Mouse (Mus musculus): ENCODE results near the gene Gsdmc3. TPM values are rescaled to one million over a fixed set of nuclear protein-coding genes. Genes with fewer than 3 reads are reported as not detected.
"Not testable (repeated sequence)": the region's sequence is repeated elsewhere in the genome, so short reads cannot be mapped to it uniquely, and the experiment has no call there.

Gsdmc3 gene
- 127 and 213 TPM in 2 replicates for polyA plus RNA-seq (2012; rRNA removed)

DNA sequence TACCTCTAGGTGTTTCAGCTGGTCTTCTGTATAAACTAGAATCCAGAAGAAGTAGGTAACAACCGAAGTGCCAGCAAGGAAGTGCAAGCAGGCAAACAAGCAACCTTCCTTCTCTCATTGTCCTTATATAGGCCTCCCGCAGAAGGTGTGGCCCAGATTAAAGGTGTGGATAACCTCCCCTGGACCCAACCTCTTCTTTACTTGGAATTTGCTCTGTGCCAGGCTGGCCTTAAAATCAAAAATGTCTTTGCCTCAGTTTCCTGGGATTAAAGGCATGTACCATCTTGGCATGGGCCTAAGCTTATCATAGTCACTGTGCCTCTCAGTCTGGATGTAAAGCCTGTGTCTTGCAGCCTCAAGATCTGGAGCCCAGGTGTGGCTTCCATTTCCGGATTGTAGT is at the start of gene Gsdmc3:
TSS of gene Gsdmc3 (minus strand) at position 101 of the 400 bp plus-strand sequence.
- DNase-seq (ENCODE audit: low spot score): not testable (repeated sequence)

DNA sequence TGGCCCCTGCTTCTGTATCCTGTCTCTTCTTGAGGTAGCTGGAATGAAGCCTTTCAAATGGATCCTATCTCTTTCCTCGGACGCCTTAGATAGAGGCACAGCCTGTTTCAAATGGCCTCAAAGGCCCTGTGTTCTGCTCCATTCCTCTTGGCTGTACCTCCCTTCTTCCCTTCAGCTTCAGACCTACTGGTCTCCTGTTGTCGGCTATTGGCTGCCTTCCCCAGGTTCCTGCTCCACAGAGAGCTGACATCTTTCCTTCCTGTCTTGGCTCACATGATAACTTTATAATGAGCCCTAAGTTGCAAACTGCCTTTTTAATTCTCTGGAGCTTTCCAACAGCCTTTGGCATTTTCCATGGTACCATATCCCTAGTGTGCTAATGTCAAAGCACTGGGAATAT is 47.8 kb upstream of the Gsdmc3 start:
- DNase-seq (ENCODE audit: low spot score): no peak

DNA sequence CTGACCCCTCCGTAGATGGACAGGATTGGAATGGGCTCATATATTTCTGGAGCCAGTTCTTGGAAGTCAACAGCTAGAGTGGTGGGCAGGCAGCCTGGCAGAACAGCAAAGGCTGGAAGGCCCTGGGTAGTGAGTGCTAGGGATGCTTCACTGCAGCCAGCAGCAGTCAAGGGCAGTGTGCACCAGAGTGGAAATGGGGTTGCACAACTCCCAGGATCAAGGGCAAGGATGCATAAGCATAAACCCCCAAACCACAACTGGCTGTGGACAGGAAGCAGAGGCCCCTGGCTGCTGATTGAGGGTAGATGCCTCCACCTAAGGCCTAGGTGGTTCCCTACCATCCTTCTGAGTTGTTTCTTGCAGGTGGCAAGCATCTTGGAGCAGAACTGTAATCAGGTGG is 46.1 kb upstream of the Gsdmc3 start:
- no peak for DNase-seq (ENCODE audit: low spot score)

DNA sequence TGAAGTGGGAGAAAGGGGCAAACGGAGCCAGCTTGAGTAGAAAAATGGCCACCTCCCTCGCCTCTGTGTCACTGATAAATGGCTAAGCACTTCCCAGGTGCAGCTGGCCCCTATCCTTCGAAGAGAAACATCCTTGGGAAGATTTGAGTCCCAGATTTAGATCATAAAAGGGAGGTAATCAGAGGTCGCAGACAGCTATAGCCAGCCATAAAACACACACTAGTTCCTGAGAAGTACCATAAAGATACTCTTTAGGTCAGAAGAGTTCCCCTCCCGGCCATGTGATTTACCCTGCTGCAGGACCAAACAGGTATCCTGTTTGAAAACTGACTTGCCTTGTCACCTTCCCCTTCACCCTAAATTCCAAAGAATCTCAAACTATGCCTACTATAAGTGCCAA is 43.3 kb upstream of the Gsdmc3 start:
- DNase-seq (ENCODE audit: low spot score): not testable (repeated sequence)

DNA sequence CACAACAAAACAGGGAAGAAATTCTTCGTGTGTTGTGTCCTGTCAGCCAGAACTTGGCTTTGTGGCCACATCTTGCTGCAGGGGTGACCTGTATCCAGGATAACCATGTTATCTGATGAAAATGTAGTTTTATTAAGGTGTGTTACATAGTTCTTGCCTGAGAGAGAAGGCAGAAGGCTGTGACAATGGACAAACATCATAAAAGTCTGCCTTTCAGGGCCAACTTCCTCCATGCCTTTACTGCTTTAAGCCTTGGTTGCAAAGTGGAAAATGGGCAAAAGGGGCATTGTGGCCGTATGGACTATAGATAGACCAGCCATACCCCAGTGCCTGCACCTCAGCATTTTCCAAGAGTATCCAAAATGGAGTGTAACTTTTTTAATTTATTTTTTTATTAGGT is 41.4 kb upstream of the Gsdmc3 start:
- DNase-seq (ENCODE audit: low spot score): not testable (repeated sequence)

DNA sequence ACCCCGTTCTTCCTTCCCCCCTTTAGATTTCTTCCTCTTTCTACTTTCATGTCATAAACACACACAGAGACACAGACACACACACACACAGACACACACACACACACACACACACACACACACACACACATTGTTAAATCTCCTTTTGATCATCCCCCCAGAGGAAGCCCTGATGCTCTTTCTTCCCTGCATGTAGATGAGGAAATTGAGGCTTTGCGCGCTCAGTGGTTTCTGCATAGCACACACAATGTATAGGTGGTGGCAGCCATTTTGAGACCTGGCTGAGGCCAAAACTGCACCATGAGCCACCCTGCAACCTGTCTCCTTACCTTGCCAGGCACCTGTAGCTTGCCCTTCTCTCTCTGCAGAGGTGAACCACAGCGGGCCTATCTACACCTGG is 38.2 kb upstream of the Gsdmc3 start:
- not testable (repeated sequence) for DNase-seq (ENCODE audit: low spot score)

DNA sequence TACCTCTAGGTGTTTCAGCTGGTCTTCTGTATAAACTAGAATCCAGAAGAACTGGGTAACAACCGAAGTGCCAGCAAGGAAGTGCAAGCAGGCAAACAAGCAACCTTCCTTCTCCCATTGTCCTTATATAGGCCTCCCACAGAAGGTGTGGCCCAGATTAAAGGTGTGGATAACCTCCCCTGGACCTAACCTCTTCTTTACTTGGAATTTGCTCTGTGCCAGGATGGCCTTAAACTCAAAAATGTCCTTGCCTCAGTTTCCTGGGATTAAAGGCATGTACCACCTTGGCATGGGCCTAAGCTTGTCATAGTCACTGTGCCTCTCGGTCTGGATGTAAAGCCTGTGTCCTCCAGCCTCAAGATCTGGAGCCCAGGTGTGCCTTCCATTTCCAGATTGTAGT is 33.8 kb upstream of the Gsdmc3 start, which contains the start of gene Gsdmc4:
TSS of gene Gsdmc4 (minus strand) at position 101 of the 400 bp plus-strand sequence.
- DNase-seq (ENCODE audit: low spot score): not testable (repeated sequence)

DNA sequence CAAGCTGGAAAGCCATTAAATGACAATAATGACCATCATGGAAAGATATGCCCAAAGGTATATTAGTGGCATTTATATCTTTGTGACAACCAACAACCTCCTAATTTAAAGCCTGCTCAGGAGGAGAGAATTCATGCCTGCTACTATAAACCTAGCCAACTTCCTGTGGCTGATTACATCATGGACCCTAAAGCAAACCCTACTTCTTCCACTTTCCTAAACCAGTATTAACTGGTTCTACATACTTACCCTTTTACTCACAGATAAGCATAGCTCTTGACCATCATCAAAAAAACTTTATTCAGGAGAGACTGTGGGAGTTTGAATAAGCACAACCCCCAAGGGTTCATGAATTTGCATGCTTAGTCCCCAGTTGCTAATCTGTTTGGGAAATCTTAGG is 31.5 kb upstream of the Gsdmc3 start:
- DNase-seq (ENCODE audit: low spot score): not testable (repeated sequence)

DNA sequence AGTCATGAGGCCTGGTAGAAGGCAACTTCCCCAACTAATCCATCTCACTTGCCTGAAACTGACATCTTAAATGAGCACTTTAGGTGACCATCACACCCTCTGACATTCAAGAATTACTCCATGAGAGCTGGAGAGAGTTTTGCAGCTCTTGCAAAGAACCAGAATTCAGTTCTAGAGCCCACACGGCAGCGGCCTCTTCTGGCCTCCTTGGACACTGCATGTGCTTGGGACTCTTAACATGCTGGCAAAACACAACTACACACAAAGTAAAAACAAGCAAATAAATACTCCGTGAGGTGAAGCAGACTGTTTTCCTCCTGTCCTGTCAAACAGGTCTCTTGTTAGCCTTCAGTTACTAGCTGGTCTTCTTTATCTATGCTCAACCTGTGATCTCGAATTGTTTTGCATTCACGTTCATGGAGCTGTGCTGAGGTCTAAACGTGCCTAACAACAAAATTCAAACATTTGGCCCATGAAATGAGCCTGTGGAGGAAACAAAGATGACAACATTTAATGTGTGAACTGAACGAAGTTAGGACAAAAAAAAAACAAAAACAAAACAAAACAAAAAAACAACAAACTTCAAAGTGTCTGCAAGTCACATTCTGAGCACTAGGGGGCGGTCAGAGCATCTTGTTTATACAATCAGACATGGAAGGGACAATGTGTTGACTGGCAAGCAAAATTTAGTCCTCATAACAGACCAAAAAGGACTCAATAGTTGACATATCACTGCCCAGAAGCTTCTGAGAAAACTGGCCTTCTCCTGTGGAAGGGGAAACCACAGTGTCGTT is 17.4 kb upstream of the Gsdmc3 start:
- not testable (repeated sequence) for DNase-seq (ENCODE audit: low spot score)

DNA sequence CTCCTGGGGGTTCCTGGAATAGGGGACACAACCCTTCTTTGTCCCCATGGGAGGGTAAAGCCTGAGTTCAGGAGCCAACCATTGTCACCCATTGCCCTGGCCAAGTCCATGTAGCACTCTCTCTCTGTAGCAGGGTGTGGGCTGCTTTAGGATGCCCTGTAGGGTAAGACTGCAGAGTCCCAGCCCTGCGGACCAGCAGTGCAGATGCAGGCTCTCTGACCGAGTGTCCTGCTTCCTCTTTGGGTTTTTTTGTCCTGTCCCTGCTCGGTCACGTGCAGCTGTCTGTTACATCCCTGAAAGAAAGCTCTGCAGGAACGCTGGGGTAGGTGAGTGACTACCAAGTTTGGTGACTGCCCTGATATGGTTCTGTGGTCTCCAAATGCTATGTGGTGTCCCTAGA is 10.1 kb upstream of the Gsdmc3 start:
- not testable (repeated sequence) for DNase-seq (ENCODE audit: low spot score)

DNA sequence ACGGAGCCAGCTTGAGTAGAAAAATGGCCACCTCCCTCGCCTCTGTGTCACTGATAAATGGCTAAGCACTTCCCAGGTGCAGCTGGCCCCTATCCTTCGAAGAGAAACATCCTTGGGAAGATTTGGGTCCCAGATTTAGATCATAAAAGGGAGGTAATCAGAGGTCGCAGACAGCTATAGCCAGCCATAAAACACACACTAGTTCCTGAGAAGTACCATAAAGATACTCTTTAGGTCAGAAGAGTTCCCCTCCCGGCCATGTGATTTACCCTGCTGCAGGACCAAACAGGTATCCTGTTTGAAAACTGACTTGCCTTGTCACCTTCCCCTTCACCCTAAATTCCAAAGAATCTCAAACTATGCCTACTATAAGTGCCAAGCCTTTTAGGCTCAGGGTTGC is 9.6 kb upstream of the Gsdmc3 start:
- DNase-seq (ENCODE audit: low spot score): not testable (repeated sequence)

DNA sequence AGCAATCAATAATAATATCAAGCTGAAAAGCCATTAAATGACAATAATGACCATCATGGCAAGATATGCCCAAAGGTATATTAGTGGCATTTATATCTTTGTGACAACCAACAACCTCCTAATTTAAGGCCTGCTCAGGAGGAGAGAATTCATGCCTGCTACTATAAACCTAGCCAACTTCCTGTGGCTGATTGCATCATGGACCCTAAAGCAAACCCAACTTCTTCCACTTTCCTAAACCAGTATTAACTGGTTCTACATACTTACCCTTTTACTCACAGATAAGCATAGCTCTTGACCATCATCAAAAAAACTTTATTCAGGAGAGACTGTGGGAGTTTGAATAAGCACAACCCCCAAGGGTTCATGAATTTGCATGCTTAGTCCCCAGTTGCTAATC is 2.2 kb downstream of the Gsdmc3 start:
- DNase-seq (ENCODE audit: low spot score): not testable (repeated sequence)

DNA sequence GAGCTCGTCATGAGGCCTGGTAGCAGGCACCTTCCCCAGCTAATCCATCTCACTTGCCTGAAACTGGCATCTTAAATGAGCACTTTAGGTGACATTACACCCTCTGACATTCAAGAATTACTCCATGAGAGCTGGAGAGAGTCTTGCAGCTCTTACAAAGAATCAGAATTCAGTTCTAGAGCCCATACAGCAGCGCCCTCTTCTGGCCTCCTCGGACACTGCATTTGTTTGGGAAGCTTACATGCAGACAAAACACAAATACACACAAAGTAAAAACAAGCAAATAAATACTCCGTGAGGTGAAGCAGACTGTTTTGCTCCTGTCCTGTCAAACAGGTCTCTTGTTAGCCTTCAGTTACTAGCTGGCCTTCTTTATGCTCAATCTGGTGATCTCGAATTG is 16.4 kb downstream of the Gsdmc3 start:
- not testable (repeated sequence) for DNase-seq (ENCODE audit: low spot score)

Other genes starting within 250 kb of the Gsdmc3 start
- gene Gsdmc2, start 33.4 kb downstream of the Gsdmc3 start, polyA plus RNA-seq (2012; rRNA removed): 541 and 932 TPM in 2 replicates
- 0.71 and 0.84 TPM in 2 replicates for gene Gsdmc4, start 33.7 kb upstream of the Gsdmc3 start, polyA plus RNA-seq (2012; rRNA removed)
- gene Fam49b, start 181.9 kb upstream of the Gsdmc3 start, polyA plus RNA-seq (2012; rRNA removed): 40.9 and 44.0 TPM in 2 replicates